Mouse (Mus musculus): ENCODE measurements around the gene Sphk1.
"Not testable (repeated sequence)": the region's sequence is repeated elsewhere in the genome, so short reads cannot be mapped to it uniquely, and the experiment has no call there.

Sphk1 gene

GRCm38 (mm10) chr11:116530187-116531147 lies at the start of gene Sphk1:
TSS of gene Sphk1 (plus strand) at chr11:116530925.
- no peak for DNase-seq (ENCODE audit: low read depth)

DNA sequence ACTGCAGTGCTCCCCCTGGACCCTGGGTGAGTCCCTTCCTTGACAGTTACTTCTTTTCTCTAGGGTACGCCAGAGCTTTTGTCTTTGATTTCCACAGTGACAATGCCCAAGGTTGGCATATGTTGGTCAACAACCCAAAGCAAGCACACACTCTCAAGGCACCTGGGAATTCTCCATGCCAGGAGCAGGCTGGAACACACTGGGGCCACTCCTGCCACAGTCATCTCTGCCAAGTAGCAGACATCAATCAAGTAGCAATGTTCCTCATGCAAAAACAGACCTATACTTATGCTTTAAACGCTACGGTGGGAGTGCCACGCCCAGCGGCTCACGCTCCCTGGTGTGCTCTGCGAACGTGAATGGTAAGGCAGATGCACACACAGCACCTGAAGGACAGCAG lies 49.8 kb upstream of the Sphk1 start:
- DNase-seq (ENCODE audit: low read depth) = no peak

GRCm38 (mm10) chr11:116481776-116482175 lies 48.9 kb upstream of the Sphk1 start:
- DNase-seq (ENCODE audit: low read depth) = no peak

DNA sequence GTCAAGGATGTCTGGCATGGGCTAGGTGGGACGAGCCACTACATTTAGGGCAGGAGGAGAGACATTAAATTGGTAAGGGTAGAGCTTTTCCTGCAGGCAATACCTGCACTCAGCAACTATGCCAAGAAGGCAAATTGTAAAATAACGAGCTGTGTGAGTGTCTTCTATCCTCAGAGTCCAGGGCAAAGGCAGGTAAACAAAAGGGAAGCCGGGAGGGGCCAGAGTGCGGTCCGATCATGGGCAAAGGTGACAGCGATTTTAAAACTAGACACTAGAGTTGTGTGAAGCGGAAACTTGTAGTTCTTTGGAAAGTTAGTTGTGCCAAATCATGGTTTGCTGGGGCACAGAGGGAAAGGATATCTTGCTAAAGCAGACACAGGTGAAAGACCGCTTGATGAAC lies 46.5 kb upstream of the Sphk1 start:
- no peak for DNase-seq (ENCODE audit: low read depth)

GRCm38 (mm10) chr11:116488207-116488606 lies 42.5 kb upstream of the Sphk1 start:
- no peak for DNase-seq (ENCODE audit: low read depth)

- peak; percentile 70 for DNase-seq (ENCODE audit: low read depth)
Measured at GRCm38 (mm10) chr11:116488693-116489375, 41.9 kb upstream of the Sphk1 start.

DNA sequence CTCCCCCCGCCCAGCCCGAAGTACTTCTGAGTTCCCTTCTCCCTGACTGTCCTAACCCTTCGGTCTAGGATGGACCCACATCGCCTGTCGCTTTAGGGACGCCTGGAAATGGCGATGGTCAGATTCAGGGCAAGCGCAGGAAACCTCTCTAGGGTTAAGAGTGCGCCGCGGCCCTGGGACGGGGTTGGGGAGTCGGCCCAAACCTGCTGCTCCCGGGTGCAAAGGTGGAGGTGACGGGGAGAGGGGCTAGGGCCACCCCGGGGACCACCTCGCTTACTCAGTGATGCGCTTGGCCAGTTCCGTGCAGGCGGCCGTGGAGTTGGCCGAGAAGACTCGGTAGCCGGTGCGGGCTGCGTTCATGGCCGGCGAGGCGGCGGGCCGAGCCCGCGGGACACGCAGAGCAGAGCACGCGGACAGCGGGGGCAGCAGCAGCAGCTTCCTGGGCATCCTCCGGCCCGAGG lies 40.9 kb upstream of the Sphk1 start:
- no peak for DNase-seq (ENCODE audit: low read depth)

GRCm38 (mm10) chr11:116490232-116491107 lies 40.3 kb upstream of the Sphk1 start:
- DNase-seq (ENCODE audit: low read depth) = peak; percentile 95

- no peak for DNase-seq (ENCODE audit: low read depth)
Measured at GRCm38 (mm10) chr11:116491338-116491737, 39.4 kb upstream of the Sphk1 start.

DNA sequence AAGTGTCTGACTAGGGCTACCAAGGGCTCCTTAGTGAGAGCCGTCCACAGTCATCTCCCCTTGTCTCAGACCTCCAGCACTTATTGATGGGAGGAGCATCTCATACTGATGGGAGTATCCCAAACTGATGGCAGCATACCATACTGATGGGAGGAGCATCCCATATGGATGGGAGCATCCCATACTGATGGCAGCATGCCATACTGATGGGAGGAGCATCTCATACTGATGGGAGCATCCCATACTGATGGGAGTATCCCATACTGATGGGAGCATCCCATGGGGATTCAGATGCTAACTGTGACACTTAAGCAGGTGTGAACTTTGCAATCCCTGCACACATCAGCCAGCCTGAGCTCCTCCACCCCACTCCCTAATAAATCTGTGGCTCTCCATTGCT lies 38.2 kb upstream of the Sphk1 start:
- not testable (repeated sequence) for DNase-seq (ENCODE audit: low read depth)

- DNase-seq (ENCODE audit: low read depth) = no peak
Measured at GRCm38 (mm10) chr11:116493191-116493590, 37.5 kb upstream of the Sphk1 start.

DNA sequence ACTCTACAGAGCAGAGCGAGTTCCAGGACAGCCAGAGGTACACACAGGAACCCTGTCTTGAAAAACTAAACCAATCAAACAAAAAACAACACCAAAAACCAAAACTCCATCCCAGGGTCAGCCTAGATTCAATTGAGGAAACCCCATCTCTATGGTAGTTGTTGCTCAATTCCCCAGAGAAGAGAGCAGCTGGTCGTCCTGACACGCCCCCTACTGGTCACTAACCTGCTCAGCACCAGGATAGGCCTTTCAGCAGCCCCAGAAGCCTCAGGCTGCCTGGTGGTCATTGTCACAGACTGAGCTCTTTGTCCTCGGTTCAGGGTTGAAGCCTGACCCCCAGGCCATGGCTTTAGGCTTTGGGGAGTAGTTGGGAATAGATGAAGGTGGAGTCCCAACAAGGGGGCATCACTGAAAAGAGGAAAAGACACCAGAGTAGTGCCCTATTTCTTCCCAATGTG lies 36.9 kb upstream of the Sphk1 start, which contains the start of gene Prpsap1:
Gene Prpsap1, minus strand, starts transcription at position 408 of the 458 bp plus-strand sequence.
- DNase-seq (ENCODE audit: low read depth) = peak; percentile 79

GRCm38 (mm10) chr11:116494474-116495174 lies 36.1 kb upstream of the Sphk1 start:
- DNase-seq (ENCODE audit: low read depth) = no peak

DNA sequence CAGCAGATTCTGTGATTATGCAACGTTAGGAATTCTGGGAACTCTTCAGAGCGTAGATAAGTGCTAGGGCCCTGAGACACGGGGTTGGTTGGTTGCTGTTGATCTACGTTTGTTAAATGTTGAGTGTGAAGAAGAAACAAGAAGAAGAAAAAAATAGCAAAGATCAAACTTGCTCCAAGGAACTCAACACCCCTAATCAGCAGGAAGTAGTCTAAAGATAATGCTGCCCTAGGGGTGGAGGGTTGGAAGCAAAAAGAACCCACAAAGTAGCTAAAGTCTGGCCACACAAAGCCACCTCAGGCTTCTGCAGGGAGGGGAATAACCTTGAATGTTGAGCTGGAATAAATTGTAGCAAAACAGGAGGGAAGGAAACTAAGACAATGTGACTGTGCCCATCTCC lies 33.4 kb upstream of the Sphk1 start:
- no peak for DNase-seq (ENCODE audit: low read depth)

GRCm38 (mm10) chr11:116498596-116498995 lies 32.1 kb upstream of the Sphk1 start:
- DNase-seq (ENCODE audit: low read depth) = no peak

GRCm38 (mm10) chr11:116499018-116499417 lies 31.7 kb upstream of the Sphk1 start:
- DNase-seq (ENCODE audit: low read depth) = no peak

GRCm38 (mm10) chr11:116501005-116501746 lies 29.5 kb upstream of the Sphk1 start:
- peak; percentile 69 for DNase-seq (ENCODE audit: low read depth)

- no peak for DNase-seq (ENCODE audit: low read depth)
Measured at GRCm38 (mm10) chr11:116504516-116504915, 26.2 kb upstream of the Sphk1 start.

GRCm38 (mm10) chr11:116505573-116505972 lies 25.2 kb upstream of the Sphk1 start:
- no peak for DNase-seq (ENCODE audit: low read depth)

DNA sequence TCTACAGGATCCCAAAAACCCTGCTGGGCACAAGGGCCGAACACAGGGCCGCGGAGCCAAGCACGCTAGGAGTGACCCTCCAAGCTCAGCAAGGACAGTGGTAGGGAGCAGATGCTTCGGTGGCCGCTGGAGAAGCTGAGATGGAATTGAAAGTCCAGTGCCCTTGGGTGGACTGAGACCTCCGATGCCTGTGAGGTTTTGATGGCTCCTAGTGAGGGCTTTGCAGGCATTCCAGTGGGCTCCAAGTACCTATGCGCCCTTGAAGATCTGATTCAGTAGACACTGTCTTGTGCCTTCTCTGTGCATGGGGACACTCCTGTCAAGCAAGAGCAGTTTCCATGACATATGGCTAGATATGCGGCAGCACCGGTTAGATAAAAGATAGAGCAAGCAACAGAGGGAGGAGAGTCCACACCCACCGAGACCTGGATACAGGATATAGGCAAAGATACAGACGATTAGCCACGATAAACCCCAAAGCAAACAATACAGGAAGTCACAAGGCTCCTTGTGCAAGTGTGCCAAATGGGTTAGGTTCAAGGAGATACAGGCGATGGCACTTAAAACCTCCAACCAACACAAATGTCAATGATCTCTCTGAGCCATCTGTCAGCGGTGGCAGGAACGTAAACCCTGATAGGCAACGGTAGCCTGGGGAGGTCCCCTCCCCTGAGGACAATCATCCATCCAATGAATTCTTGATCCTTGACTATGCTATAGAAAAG lies 24.4 kb upstream of the Sphk1 start:
- no peak for DNase-seq (ENCODE audit: low read depth)

All from naive thymus-derived CD4-positive, alpha-beta T cell, adult 2 months (primary cell).